Mouse (Mus musculus) T-helper 2 cell (primary cell): ENCODE measurements around the gene Myh9.

ENCODE experiments used
- in situ Hi-C: fragments of 300-600 bp; cut with MboI, MseI; formaldehyde crosslinking; loops from one replicate; pipeline ENCODE4 v1.15.1; 2025; ENCODE audit warnings: high pct_unique_total_duplicates

Myh9 gene

DNA sequence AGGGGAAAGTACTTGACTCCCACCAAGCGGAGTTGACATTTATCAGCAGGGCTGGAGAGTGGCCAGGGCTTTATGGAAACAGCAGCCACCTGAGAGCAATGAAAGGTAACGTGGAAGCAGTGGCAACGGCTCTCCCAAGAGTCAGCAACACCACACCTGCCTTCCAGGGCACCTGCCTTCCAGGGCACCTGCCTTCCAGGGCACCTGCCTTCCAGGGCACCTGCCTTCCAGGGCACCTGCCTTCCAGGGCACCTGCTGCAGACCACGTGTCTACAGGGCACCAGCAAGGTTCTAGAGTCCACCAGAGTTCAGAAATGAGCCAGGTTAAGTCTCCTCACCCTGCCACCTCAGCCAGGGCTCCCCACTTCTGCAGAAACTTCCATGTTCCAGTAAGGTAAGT, 48.9 kb downstream of the Myh9 start:
- in situ Hi-C loops: no loop called here

DNA sequence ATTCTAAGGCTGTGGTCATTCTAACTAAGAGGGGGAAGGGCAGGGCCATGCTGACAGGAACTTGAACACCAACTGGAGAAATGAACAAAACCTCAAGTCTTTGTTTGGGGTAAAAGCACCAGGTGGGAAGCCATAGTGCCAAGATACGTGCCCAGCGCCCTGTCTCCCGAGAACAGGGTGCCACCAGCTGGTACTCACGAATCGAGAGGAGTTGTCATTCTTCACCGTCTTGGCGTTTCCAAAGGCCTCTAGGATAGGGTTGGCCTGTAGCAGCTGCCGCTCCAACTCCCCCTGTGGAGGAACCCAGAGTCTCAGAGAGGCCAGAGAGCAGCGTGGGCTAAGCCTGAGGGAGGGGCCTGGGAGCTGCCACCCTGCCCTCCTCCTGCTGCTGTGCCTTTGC, 49.9 kb downstream of the Myh9 start:
- in situ Hi-C loops: no loop called here

DNA sequence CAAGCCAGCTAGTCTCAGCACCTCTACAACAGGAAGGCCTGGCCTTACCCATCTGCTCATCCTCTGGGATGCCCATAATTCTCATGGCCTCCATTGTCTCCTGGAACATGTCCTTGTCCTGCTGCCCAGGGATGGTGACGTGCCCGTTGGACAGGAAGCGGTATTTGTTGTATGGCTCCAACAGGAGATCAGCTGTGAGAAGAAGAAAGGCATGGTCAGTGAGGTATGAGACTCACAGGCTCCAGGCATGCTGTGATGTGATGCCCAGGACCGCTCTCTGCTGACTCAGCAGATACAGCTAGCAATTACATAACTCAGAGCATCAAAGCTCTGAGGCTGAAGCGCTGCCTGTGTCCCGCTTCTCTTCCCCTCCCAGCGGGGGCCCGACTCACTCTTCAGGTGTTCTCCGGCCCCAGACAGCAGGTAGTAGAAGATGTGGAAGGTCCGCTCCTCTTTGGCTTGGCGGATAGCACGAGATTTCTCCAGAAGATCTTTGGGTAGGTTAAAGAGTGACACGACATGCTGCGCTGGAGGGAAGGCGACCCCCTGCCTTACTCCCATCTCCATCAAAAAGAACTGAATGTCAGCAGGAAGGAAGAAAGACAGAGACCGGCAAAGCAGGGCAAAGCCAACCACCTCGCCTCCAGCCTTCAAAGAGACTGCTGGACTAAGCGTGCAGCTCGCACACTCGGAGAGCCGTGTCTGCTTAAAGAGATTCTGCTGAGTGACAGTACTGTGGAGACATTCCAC, 51.1 kb downstream of the Myh9 start:
- in situ Hi-C loops: no loop called here

DNA sequence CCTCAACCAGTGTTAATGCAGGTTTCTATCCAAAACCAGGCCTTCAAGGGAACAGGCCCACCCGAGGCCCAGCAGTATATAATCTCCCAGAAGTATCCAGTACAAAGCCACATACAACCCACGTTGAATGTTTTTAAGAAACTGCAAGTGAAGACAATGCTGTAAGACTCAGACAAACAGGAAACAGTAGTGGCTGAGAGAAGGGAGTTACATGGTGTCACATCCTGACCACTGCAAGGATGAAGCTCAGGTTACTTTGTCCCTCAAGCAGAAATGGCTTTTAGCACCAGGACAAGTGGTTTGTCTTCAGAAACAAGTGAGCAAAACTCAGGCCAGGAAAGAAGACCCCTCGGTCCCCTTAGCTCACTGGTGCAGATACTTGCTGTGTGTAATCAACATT, 52.8 kb downstream of the Myh9 start:
- in situ Hi-C loops: no loop called here

DNA sequence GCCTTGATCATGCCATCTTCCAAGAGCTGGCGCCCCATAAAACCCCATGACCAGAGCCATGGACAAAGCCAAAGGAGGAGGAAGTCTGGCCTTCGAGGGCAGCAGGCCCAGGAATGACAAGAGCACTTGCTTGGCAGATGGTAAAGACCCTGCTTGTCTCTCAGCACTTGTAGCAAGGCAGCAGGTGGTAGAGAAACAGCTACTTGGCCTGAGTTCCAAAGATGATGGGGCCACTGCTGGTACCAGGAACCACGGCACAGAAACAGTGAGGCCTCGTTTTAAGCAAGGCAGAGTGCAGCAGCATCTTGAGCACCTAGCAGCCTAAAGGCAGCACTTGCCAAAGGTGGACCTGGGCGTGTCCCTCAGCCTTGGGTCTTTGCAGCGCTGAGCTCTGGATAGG, 53.6 kb downstream of the Myh9 start:
- in situ Hi-C loops: no loop called here

DNA sequence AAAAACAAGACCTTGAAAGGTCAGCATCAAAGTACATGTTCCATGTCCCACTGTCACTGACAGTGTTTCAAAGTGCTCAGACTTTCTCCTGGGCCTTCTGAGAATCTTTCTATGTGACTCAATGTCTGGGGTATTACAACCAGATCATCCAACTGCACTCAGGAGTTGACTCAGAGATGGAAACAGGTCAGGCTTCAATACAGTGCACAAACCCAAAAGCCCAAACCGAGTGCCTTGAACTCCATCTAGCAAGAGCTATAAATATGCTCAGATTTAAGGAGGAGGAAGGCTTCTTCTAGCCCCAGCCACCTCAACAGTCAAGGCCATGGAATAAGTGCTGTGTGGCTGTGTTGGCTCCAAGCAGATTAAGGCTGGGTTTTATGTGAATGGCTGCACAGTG, 56.2 kb downstream of the Myh9 start:
- in situ Hi-C loops: no loop called here

DNA sequence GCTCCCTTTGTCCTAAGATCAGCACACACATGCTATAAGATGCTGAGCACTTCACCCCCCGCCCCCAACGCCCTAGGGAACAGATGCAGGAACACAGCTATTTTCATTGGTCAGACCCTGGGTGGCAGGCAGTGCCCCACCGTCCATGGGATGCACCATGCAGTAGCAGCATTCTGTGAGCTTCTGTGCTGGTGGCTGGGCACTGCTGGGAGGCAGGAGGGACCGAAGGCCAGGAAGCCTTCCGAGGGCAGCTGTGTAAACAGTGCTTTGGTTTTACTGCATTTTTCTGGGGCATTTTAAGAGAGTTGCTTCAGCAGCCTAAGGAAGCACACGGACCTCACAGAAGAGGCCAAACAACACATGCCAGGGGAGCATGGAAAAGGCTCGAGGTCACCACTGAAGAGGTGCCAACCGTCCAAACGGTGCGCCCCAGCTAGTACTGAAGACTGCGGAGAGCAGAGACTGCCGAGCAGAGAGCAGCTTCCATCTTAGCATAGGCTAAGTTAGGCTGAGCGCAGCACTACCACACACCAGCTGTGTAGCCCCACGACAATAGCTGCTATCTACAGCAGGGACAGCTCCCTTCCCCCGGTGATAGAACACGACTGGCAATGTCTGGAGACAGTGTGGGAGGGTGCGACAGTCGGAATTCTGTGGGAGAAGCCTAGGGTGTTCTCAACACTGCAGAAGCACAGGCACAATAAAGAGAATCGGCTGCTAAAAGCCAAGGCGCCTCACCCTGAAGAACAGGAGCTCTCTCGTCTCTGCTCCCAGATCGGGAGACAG, 57.7 kb downstream of the Myh9 start:
- in situ Hi-C loops: no loop called here

DNA sequence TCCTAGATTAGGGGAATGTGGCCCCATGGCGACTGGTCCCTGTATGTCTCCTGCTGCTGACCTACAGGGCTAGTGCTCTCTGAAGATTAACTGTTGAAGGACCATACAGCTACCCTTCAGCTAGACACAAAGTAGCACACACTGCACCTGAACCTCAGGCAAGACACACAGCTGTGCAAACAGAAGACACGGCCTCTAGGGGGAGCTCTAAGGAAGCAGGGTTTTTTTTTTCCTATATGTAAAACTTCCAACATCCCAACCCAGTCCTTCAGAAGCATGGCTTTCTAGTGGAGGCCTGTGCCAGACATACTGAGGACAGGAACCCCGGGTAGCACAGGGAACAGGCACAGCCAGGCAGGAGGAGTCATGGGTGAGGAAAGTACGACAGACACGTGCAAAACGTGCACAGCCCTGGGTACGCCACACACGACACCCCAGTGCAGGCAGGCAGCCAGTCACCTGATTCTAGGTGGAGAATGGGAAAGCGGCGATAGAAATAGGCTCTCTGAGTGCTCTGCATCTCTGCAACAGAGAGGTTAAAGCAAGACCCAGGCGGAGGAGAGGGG, 59.4 kb downstream of the Myh9 start:
- in situ Hi-C loops: no loop called here

DNA sequence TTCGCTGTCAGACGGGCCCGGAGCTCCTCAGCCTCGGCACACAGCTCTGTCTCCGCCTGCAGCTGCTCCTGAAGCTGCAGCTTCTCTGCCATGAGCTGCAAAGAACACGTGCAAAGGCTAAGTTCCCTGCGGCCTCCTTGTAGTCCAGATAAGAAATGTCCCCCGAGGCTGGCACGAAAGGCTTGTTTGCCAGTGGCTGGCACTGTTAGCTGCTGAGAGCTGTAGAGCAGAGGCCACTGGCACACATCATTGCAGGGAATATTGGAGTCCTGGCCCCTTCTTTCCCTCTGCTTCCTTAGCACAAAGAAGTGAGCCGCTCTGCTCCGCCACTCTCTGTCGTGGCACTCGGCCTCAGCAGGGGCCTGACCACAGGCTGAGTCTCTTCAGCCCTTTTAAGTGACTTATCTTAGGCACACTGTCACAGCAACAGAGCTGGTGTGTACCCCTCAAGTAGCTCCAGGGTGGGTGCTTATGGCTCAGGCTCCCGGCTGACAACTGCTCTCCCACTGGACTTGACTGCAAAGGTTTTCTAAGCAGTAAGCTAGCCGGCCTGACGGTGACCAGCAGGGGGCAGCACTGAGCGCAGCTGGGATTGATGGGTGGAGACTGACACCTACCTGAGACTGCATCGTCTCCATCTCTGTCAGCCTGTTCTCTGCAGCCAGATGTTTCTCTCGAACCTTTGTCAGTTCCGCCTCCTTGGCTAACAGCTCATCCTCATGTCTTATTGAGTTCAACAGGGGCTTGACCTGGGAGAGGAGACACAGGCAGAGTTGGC, 66.6 kb downstream of the Myh9 start:
- in situ Hi-C loops: no loop called here

DNA sequence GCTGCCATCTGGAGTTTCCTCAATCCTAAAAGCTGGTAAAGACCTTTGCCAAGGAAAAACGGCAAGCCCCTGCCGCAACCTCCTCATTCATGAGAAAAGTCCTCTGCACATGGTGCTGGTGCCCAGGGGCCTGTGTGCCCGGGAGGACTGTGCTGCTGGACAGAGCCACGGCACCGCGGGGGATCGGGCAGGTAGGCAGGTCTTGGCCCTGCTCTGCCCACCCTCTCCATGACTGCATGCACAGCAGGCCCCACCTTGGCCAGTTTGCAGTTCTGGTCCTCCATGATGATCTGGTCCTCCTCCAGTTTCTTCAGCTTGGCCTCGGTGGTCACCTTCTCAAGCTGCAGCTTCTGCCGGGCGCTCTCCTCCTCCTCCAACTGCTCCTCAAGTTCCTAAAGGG, 67.7 kb downstream of the Myh9 start:
- in situ Hi-C loops: loop anchor here (5.0 kb wide), 1 partner anchor 133 kb away; no protein-coding TSS in a partner anchor

DNA sequence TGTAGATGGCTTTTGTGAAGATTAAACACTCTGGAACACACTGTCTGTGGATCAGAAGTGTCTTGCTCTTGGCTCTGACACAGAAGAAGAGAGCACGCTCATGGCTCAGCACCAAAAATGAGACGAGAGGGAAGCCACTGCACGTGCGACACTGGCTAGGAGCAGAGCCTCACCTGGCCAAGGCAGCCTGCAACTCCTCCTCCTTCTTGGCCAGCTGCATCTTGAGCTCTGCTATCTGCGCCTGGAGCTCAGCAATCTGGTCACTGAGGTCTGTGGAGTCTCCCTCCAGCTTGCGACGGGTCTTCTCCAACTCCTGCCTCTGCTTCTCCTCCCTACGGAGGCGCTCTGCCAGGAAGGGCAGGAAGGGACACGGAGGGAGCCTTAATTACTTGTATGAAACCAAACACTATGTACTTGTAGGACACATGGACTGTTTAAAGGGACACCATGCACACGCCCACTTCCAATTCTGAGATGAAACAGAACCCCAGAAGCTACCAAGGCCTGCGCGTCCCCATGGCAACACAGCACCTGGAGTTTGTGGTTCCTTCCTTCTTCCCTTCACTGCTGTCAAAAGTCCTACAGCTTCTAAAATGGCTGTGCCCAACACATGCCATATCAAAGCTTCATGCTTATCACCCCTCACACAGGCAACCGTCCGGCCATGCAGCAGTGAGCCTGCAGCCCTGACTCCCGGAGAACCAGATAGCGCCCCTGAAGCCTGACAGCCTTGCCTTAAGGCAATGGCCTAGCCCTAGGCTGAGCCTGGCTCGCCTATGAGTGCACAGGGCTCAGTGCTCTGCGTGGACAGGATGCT, 68.7 kb downstream of the Myh9 start:
- in situ Hi-C loops: loop anchor here (5.0 kb wide), 1 partner anchor 134 kb away; no protein-coding TSS in a partner anchor

DNA sequence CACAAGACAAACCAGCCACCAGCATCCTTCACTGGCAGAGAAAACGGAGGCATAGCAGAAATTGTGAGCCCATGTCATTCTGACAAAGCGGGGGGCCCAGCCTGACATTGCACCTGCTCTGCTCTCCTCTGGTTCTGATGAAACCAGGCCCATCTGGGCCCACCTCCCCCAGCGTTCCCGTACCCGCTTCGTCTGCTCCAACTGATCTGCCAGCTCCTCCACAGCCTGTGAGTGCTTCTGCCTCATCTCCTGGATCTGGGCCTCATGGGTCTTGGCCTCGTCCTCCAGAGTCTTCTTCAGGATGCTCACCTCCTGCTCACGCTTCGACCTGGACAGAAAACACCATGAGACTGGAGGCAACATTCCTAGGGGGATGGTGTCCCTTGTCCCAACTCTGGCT, 71.0 kb downstream of the Myh9 start:
- in situ Hi-C loops: loop anchor here (5.0 kb wide), 1 partner anchor 136 kb away; no protein-coding TSS in a partner anchor

DNA sequence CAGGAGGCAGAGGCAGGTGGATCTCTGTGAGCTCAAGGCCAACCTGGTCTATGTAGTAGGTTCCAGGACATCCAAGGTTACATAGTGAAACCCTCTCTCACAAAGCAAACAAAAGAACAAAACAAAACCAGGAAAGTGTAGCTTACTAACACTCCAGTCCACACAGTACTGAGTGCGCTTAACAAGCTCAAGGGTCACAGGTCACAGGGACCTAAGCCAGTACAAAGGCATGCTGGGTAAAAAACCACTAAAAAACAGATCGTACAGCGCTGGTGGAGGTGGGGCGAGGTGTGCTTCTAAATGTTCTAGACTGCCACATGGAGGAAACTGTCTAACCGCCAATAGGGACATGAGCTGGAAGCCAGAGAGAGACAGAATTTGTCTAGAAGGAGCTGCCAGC, 71.6 kb downstream of the Myh9 start:
- in situ Hi-C loops: loop anchor here (5.0 kb wide), 1 partner anchor 137 kb away; no protein-coding TSS in a partner anchor

DNA sequence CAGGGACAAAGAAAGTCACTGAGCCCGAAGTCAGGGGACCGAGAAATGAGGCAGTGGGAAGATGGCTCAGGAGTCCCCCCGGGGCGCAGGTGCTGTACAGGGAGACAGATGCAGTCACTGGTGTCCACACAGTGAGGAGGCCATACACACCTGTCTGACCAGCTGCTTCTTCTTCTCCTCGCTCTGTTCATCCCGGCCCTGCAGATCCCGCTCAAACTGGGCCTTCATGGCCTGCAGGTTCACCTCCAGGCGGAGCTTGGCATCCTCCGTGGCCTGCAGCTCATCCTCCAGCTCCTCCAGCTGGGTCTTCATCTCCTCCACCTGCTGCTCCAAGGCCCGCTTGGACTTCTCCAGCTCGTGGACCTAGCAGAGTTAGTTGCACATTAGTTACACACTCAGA, 75.0 kb downstream of the Myh9 start:
- in situ Hi-C loops: no loop called here

DNA sequence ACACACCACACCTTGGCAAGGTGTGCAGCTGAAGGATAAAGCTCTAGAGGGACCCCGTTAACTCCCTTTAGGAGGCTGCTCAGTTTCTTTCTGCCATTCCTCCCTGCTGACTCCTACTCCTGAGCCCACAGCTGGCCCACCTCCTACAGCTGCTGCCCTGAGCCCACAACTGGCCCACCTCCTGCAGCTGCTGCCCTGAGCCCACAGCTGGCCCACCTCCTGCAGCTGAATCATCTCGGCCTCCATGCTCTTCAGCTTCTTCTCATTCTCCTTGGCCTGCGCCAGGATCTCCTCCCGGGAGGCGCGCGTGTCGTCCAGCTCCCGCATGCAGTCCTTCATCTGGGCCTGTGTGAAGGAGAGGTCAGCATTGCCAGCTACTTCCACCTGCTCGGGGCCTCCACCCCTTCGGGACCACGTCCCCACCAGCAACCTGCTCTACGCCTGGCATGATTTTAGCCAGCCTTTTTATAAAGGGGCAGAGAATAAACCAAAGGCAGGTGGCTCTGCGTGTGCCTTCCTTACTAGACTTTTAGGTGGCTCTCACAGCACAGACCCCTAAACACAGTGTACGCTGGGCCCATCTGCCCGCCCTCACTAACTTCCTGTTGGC, 76.4 kb downstream of the Myh9 start:
- in situ Hi-C loops: no loop called here

DNA sequence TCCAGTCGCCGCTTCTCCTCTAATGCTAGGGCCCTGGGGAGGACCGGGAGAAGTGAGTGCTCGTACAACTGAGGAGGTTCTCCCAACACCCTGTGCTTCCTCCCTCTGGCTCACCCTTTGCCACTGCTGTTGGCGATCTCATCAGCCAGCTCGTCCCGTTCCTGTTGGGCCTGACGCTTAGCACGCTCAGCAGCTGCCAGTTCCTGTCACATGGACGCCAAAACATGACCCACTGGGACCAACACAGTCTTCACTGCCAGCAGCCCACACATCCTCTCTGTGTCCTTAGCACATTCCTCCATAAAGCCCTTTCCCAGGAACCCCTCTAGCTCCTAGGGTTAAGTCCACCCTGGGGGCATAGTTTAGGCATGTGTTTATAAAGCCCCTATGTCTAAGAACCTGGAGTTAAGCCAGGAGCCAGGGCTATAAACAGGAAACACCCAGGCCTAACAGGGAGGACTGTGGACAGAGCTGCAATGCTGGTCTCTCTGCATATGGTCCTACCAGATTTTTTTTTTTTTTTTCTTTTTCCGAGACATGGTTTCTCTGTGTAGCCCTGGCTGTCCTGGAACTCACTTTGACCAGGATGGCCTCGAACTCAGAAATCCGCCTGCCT, 77.5 kb downstream of the Myh9 start:
- in situ Hi-C loops: no loop called here

DNA sequence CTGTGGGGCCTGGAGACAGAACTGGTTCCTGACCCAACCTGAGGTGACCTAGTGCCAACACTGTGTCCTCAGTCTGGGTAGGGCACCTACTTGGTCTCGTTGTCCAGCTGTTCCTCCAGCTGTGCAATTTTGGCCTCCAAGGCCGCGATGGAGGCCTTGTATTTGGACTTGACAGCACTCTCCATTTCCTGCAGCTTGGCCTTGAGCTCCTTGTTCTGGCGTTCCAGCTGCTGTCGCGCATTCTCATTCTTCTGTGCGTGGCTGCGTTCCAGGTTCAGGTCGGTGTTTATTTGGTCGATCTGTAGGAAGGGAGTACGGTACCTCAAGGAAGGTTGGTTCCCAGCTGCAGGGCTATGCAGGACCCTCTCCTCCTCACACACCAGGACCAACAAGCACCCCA, 78.3 kb downstream of the Myh9 start:
- in situ Hi-C loops: no loop called here

DNA sequence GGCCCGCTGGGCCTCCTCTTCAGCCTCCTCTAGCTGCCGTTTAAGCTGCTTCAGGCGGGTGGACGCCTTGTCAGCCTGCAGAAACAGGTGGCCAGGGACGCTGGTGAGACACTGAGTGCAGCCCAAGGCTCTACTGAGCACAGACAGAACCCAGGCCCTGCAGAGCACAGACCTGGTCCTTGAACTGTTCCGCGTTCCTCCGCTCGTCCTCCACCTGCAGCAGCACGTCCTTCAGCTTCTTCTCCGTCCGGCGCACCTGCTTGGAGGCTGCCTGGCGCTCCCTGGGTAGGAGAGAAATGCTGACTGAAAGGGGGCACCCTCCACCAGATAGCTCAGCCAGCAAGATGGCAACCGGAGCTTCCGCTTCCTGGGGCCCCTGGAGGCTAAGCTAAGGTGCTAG, 78.9 kb downstream of the Myh9 start:
- in situ Hi-C loops: no loop called here

DNA sequence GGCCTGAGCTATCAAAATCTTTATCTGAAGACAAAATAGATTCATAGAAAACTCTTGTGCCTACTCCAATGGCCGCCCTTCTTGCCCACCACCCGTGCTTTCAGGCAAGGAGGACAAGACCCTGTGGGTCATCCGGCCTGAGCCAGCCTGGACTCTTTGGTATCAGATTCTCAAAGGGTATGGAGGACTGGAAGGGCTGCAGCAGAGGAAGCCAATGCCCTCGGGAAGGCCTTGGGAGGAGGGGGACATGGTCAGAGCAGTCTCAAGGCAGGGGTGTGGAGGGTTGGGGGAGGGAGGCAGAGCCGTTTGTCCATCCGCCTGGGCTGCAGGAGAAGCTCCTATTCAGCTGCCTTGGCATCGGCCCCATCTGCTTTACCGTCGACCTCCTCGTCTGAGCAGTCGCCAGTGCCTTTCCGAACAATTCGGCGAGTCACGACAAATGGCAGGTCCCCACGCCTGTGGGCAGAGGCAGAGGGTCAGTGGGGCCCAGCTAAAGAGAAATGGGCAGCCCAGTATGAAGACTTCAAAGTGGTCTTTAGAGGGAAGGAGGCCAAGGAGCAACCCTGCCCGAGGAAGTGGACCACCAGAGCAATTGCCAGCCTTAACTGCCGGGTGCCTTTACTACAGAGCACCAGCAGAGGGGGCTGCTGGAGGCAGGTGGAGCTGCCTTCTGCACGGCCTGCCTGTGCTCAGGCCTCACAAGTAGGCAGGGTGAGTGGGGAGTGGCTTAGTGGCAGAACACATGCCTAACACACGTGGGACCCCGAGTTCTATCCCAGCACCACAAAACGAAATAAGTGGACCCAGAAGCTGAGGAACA, 80.2 kb downstream of the Myh9 start:
- in situ Hi-C loops: no loop called here
